Mouse (Mus musculus): ENCODE data around the gene Mmp7. TPM values are rescaled to one million over a fixed set of nuclear protein-coding genes. Genes with fewer than 3 reads are reported as not detected.

Mmp7 gene
- not detected in 2 replicates for polyA plus RNA-seq (2011; ENCODE audit: insufficient read length, low read depth, missing spikeins)

GRCm38 (mm10) chr9:7691790-7692189, at the start of gene Mmp7:
Mmp7 (plus strand) TSS chr9:7692090.
- Histone ChIP-seq H3K27ac (ENCODE audit: insufficient read depth, low read length) (no peak within 1 kb of the TSS), H3K4me3 (ENCODE audit: insufficient read depth, low read length) (no peak within 1 kb of the TSS)
- TF ChIP-seq CTCF (IDR thresholded peaks at IDR 0.05; ENCODE audit: borderline replicate concordance, insufficient read depth, low read length) = no peak

GRCm38 (mm10) chr9:7647901-7648300, 44.0 kb upstream of the Mmp7 start:
- H3K4me3 ChIP-seq (ENCODE audit: insufficient read depth, low read length) = no peak overlapping the region
- no peak overlapping the region for H3K27ac ChIP-seq (ENCODE audit: insufficient read depth, low read length)
- no peak for TF ChIP-seq POLR2A (IDR thresholded peaks at IDR 0.05; ENCODE audit: low read depth, low read length)
- no peak for TF ChIP-seq CTCF (IDR thresholded peaks at IDR 0.05; ENCODE audit: borderline replicate concordance, insufficient read depth, low read length)
- H3K4me1 ChIP-seq (ENCODE audit: control insufficient read depth, insufficient read depth, low read length) = no peaks in the 10 kb centered on the region

More at GRCm38 (mm10) chr9:7691790-7692189, at the start of gene Mmp7:
- H3K4me1 ChIP-seq (ENCODE audit: control insufficient read depth, insufficient read depth, low read length) = no peaks in the 10 kb centered on the region

- TF ChIP-seq POLR2A (IDR thresholded peaks at IDR 0.05; ENCODE audit: low read depth, low read length) (no peak), CTCF (IDR thresholded peaks at IDR 0.05; ENCODE audit: borderline replicate concordance, insufficient read depth, low read length) (no peak)
- H3K4me3 ChIP-seq (ENCODE audit: insufficient read depth, low read length) = no peak overlapping the region
- no peaks in the 10 kb centered on the region for H3K4me1 ChIP-seq (ENCODE audit: control insufficient read depth, insufficient read depth, low read length)
- no peak overlapping the region for H3K27ac ChIP-seq (ENCODE audit: insufficient read depth, low read length)
Observed at GRCm38 (mm10) chr9:7650397-7651180, 41.3 kb upstream of the Mmp7 start.

GRCm38 (mm10) chr9:7652351-7653085, 39.4 kb upstream of the Mmp7 start:
- H3K4me3 ChIP-seq (ENCODE audit: insufficient read depth, low read length) = no peak overlapping the region
- TF ChIP-seq POLR2A (IDR thresholded peaks at IDR 0.05; ENCODE audit: low read depth, low read length) = no peak
- TF ChIP-seq CTCF (IDR thresholded peaks at IDR 0.05; ENCODE audit: borderline replicate concordance, insufficient read depth, low read length) = no peak
- no peak overlapping the region for H3K27ac ChIP-seq (ENCODE audit: insufficient read depth, low read length)
- H3K4me1 ChIP-seq (ENCODE audit: control insufficient read depth, insufficient read depth, low read length) = no peaks in the 10 kb centered on the region

GRCm38 (mm10) chr9:7657946-7658345, 33.9 kb upstream of the Mmp7 start:
- no peak overlapping the region for H3K27ac ChIP-seq (ENCODE audit: insufficient read depth, low read length)
- H3K4me1 ChIP-seq (ENCODE audit: control insufficient read depth, insufficient read depth, low read length) = no peaks in the 10 kb centered on the region
- no peak overlapping the region for H3K4me3 ChIP-seq (ENCODE audit: insufficient read depth, low read length)
- no peak for TF ChIP-seq CTCF (IDR thresholded peaks at IDR 0.05; ENCODE audit: borderline replicate concordance, insufficient read depth, low read length)
- no peak for TF ChIP-seq POLR2A (IDR thresholded peaks at IDR 0.05; ENCODE audit: low read depth, low read length)

GRCm38 (mm10) chr9:7659469-7660020, 32.3 kb upstream of the Mmp7 start:
- TF ChIP-seq POLR2A (IDR thresholded peaks at IDR 0.05; ENCODE audit: low read depth, low read length) (no peak), CTCF (IDR thresholded peaks at IDR 0.05; ENCODE audit: borderline replicate concordance, insufficient read depth, low read length) (no peak)
- H3K27ac ChIP-seq (ENCODE audit: insufficient read depth, low read length) = no peak overlapping the region

GRCm38 (mm10) chr9:7661371-7661770, 30.5 kb upstream of the Mmp7 start:
- Histone ChIP-seq H3K27ac (ENCODE audit: insufficient read depth, low read length) (no peak overlapping the region), H3K4me1 (ENCODE audit: control insufficient read depth, insufficient read depth, low read length) (no peaks in the 10 kb centered on the region), H3K4me3 (ENCODE audit: insufficient read depth, low read length) (no peak overlapping the region)
- no peak for TF ChIP-seq CTCF (IDR thresholded peaks at IDR 0.05; ENCODE audit: borderline replicate concordance, insufficient read depth, low read length)
- no peak for TF ChIP-seq POLR2A (IDR thresholded peaks at IDR 0.05; ENCODE audit: low read depth, low read length)

More at GRCm38 (mm10) chr9:7659469-7660020, 32.3 kb upstream of the Mmp7 start:
- Histone ChIP-seq H3K4me1 (ENCODE audit: control insufficient read depth, insufficient read depth, low read length) (no peaks in the 10 kb centered on the region), H3K4me3 (ENCODE audit: insufficient read depth, low read length) (no peak overlapping the region)

- Histone ChIP-seq H3K4me1 (ENCODE audit: control insufficient read depth, insufficient read depth, low read length) (no peaks in the 10 kb centered on the region), H3K27ac (ENCODE audit: insufficient read depth, low read length) (no peak overlapping the region), H3K4me3 (ENCODE audit: insufficient read depth, low read length) (no peak overlapping the region)
- no peak for TF ChIP-seq CTCF (IDR thresholded peaks at IDR 0.05; ENCODE audit: borderline replicate concordance, insufficient read depth, low read length)
- no peak for TF ChIP-seq POLR2A (IDR thresholded peaks at IDR 0.05; ENCODE audit: low read depth, low read length)
Observed at GRCm38 (mm10) chr9:7669674-7670073, 22.2 kb upstream of the Mmp7 start.

GRCm38 (mm10) chr9:7672985-7673384, 18.9 kb upstream of the Mmp7 start:
- Histone ChIP-seq H3K4me1 (ENCODE audit: control insufficient read depth, insufficient read depth, low read length) (no peaks in the 10 kb centered on the region), H3K4me3 (ENCODE audit: insufficient read depth, low read length) (no peak overlapping the region), H3K27ac (ENCODE audit: insufficient read depth, low read length) (no peak overlapping the region)
- TF ChIP-seq CTCF (IDR thresholded peaks at IDR 0.05; ENCODE audit: borderline replicate concordance, insufficient read depth, low read length) (no peak), POLR2A (IDR thresholded peaks at IDR 0.05; ENCODE audit: low read depth, low read length) (no peak)

Measured in embryonic fibroblast, embryonic 13.5 days (primary cell).